Mouse (Mus musculus): ENCODE measurements around the gene Dct. TPM values are rescaled to one million over a fixed set of nuclear protein-coding genes. Genes with fewer than 3 reads are reported as not detected.

Dct gene
- total RNA-seq, 4 experiments from 2014 or later, result 0.18 to 2.0 (median 0.73) TPM

DNA sequence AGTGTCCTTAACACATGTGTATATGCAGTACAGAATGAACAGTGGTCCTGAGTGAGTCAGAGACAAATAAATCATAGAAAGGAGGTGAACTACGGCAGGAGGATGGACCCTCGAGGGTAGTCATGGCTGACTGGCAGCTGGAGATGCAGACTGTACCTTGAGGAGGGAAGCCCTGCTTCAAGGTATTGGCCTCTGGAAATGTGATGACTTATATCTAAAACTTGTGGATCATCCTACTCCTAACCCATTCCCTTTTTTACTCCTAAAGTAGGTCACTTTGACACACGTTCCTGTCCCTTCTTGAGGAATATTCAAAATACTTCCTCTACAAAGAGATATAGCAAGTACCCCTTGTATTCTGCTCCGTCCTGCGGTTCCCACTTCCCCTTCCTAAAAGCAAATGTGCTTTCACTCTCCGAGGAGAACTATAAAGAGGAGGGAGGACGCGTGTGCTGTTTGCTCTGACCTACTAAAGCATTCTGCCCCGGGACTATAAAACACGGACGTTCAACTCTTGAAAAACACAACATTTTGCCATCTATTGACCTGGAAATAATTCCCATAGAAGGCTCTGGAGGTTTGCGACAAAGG is 2.3 kb downstream of the Dct start:
- DNase-seq (ENCODE audit: low spot score in 2 of 2), result no peak

DNA sequence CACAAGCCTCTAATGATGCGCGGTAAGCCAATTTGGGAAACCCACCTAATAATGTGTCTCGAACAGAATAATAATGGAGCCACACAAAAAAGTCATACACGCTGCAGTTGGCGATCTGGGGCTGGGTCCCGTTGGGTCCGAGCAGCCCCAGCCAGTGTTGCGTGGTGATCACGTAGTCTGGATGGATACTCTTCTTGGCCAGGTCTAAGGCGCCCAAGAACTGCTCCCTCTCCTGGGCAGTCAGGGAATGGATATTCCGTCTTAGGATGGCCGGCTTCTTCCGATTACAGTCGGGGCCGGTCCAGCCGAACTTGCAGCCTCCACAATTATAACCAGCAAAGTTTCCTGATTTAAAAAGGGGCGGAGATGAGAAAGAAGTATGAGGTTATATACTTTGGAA is 9.1 kb downstream of the Dct start:
- peak in 1 of 2 experiments; percentile 25 for DNase-seq (ENCODE audit: low spot score in 2 of 2)

DNA sequence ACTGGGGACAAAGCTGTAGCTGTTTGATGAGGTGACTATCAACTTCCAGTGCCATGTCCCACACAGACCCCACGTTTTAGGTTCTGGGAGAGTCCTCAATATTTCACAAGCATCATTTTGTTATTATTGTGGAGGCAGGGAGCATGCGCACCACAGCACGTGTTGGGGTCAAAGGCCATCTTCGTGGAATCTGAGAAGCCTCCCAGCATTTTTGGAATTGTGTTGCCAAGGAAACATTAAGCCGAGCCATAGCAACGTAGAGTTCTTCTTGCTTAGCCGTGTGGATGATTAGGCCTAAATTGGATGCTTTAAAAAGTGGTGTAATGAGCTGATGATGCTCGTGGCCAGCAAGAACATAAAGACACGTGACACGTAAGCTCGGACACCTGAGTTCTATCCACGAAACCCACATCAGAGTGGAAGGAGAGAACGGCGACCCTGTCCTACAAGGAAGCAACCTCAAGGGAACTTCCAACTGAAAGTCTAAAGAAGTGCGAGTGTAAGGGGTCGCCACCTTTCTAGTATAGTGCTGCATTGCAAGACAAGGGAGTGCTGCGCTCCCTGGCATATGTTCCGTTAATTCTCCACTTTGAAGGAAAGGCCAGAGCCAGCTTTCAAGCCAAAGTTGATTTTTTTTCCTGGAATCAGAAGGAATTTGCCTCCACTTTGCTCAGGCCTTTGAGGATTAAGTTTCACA is 9.8 kb downstream of the Dct start:
- no peak for DNase-seq (ENCODE audit: low spot score in 2 of 2)

DNA sequence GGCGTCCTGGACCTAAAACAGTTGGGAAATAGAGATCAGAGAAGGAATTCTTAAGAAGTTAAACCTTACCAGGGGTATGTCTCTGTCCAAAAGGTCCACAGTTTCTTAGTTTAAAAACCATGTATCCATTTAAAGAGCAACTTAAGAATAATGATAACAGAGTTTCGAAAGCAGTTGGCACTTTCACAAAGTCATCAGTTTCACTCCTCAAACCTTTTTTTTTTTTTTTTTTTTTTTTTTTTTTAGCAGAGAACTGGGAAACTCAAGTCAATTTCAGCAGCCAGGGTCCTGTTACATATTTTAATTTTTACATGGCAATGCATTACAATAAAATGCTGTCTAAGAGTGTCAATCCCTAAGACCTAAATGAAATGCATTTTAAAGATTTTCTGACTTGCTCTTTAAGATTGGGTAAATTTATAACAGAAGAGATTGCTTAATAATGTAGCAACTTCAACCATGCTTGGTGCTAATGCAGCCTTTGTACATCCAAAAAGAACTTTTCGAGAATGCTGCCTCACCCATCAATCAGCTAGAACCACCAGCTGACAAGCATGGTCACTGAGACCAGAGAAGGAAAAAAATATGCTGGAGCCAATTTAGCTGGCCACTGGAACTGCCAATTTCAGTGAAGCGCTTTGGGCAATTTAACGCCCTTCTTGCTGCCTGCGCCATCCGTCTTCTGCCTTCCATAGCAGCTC is 11.3 kb downstream of the Dct start:
- DNase-seq (ENCODE audit: low spot score in 2 of 2), result no peak

DNA sequence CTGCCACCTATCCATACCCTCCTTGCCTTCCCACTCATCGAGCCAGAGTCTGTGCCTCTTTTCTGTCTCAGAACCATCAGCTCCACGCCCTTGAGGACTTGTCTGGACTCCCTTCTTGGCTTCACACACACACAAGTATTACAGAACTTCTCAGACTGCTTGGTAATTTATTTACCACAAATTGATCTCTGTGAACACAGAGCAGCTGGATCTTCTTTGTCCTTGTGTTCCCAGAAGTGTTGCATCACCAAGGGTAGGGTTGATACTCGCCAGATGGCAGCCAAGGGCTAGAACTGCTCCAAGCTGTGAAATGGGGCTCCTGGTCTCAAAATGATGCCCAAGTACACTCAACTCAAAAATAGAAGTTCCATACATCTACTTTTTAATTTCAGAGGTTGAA is 13.0 kb downstream of the Dct start:
- DNase-seq (ENCODE audit: low spot score in 2 of 2), result no peak

DNA sequence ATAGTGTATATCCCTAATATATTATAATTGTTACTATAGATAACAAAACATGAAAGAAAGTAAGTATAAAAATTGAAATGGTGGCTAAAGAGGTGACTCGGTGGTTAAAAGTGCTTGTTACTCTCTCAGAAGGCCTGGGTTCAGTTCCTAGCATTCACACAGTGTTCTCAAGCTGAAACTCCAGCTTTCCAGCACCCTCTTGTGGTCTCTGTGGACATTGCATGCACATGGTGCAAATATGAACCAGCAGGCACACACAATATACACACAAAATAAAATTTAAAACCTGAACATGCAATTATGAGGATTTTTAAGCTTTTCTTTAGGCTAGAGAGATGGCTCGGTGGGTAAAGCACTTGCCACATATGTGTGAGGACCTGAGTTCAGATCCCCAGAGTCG is 24.5 kb downstream of the Dct start:
- no peak for DNase-seq (ENCODE audit: low spot score in 2 of 2)

DNA sequence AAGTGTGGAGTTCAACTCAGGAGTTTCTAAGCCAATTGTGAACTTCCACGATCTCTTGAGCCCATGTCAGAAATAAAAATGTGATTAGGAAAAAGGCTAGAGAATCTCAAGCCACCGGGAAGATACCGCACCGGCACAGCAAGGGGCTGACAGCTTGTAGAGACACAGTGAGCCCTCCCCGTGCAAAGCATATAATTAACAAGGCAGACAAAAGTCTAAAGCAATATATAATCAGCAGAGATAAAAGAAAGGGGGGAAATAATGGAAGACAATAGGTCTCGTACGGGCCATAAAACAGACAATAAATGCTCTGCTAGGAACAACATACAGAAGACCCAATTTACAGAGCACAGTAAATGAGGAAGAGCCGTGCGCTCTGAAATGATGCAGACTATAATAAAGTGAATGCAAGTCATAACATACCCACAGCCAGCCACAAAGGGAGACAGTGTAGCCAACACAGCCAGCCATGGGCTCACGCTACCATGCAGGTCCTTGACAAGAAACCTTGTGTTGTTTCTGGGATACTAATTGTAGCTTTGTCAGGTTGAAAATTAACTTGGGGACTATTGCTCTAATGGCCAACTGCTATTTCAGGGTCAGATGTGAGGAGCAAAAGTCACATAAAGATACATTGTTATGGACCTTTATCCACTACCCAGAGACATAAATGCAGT is 30.0 kb downstream of the Dct start:
- DNase-seq (ENCODE audit: low spot score in 2 of 2), result no peak

DNA sequence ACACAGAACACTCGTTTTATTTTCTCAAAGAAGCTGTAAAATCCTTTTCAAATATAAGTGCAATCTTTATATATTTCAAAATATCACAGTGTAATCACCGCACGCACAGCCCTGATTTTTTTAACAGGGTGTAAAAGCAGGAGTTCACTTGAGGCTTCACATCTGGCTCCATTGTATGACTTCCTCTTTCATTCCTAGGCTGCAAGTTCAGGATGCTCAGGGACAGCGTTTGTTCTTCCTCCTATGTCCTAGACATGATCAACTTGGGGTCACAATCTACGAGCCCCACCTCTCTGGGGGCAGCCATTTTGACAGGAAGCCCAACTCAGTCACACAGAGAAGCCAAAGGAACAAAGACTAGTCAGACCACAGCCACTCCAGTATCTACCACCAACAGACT is 32.7 kb downstream of the Dct start:
- no peak for DNase-seq (ENCODE audit: low spot score in 2 of 2)

DNA sequence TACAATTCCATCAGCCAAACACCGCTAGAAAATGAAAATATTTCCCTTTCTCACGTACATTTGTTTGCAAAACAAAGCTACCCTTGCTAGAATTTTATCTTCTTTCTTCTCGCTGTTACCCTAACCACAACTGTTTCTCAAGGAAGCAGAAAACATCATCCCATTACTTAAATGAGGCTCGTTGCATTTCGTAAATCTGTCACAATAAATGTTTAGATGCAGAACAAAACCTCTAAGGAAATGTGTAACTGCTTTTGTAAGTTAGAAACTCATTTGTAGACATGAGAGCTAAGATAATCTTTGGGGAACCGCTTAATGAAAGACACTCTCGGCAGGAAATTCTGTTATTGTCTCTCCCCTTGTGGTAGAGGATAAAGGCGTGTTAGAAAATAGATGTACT is 38.8 kb downstream of the Dct start:
- no peak for DNase-seq (ENCODE audit: low spot score in 2 of 2)

DNA sequence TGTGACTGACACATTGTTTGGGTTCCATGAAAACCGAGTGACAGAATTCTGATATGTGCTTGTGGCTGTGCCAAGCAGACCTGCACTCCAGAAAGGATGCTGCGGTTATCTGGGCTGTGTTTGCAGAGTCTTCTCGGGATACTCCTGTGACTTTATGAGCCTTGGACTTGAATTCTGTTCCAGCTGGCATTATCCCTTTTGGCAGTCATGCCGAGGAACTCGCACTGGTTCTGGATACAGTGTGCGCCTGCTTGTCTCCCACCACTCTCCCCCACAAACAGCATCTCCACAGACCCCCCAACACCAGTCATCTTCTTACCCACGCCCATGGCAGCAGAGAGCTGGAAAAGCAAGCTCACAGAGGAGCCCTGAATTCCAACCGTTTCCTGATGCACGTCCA is 42.5 kb downstream of the Dct start:
- DNase-seq (ENCODE audit: low spot score in 2 of 2), result no peak

DNA sequence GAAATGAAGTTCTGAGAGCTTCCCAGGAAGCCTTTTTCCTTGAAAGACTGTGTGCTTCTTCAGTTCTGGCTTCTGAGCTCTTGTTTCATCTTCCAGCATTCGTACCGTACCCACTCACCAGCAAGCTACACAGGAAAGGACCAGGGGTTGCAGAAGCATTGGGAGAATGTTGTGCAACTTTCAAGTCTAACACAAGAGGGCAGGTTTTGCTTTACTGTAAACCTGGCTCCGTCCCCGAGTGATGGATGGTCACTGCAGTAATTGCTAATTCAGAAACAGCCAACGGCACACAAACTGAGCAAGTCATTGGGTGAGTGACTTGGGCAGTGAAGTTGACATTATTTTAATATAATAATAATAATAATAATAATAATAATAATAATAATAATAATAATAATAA is 46.3 kb downstream of the Dct start:
- DNase-seq (ENCODE audit: low spot score in 2 of 2), result peak; percentile 29 to 39

DNA sequence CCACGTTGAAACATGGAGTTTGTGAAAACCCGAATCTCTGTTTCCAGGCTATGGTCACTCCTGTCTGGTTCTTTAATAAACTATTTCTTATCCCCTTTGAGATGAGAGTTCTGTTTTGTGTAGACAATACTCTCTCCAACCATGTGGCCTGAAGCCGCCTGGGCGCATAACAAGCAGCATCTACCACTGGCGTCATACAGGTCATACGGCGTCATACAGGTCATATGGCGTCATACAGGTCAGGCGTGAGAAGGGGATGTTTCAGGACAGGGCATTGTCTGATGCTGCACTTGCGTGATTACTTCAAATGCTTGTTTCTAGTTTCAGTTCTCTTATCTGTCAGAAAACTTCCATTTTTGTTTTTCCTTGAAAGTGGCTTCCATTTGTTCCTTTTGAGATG is 47.6 kb downstream of the Dct start:
- no peak for DNase-seq (ENCODE audit: low spot score in 2 of 2)

DNA sequence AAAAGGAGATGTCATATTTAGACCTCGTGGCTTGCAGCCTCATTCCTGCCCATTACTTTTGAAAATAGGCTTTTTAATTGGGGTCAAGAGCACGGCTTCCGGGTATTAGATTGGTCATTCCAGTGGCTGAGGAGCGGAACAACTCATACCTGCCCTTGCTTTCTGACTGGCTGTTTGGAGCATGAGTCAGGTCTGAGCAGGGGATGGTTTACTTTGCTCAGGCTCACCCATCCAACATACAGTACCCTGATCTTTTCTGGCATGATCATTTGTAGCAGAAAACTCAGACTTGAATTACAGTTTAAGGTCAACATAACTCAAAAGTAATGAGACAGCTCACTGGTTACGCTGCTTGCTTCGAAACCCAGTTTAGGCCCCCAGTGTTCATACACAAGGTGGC is 58.2 kb downstream of the Dct start:
- DNase-seq (ENCODE audit: low spot score in 2 of 2), result no peak

DNA sequence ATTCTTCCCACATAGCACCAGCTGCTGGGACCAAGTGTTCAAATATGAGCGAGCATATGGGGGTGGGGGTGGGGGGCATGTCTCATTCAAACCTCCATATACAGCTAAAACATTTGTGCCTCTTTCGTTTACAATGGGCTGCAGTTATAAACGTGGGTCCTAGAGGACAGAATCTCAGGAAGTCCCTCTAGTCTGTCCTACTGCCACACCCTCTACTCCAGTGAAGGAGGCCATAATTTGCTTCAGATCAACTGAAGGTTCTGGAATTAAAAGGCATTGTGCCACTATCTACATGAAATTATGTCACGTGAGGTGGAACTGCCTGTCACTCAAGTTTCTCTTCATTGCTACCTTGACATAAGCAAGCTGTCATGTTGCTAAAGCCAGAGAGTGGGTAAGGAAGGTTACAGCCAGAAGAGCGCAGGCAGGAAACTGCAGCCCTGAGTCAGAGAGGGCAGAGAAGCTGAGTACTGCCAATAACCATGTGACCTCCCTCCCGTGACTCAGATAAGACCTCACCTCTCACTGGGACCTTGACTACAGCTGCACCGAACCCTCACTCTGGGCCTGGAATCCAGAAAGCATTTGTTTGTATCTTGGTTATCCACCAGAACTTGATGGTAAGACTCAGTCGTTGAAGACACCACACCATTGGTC is 59.3 kb downstream of the Dct start:
- DNase-seq (ENCODE audit: low spot score in 2 of 2), result no peak

DNA sequence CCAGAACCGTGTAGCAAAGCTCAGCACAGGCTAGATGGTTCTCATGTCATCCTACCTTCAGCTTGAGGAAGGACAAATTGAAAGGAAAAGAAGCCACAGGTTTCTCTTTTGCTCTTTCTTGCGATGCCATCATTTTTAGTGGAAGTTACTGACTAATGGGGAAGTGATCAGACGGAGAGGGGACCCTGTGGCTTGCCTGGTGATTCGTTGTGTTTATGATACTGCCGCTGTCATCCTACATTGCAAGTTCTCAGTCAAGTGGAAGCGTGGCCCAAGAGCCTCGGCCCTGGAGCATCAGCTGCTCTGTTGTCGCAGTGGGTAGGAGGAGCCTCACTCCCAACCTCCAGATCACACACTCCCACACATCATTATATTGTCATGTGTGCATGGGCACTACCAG is 61.8 kb downstream of the Dct start:
- DNase-seq (ENCODE audit: low spot score in 2 of 2), result no peak

DNA sequence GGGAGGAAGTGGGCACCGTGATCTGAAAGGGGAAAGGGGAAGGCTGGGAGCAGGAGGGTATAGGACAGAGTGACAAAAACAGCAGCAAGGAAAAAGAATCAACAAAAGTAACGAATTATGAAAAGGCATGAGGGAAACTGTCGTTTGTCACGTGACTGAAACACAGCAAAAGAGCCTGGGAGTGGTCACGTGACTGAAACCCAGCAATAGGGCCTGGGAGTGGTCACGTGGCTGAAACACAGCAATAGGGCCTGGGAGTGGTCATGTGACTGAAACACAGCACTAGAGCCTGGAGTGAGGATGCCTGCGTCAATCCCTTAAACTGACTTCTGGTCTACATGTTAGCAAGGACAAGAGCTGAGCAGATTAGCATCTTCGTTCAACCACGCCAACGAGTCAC is 63.6 kb downstream of the Dct start:
- no peak for DNase-seq (ENCODE audit: low spot score in 2 of 2)

DNA sequence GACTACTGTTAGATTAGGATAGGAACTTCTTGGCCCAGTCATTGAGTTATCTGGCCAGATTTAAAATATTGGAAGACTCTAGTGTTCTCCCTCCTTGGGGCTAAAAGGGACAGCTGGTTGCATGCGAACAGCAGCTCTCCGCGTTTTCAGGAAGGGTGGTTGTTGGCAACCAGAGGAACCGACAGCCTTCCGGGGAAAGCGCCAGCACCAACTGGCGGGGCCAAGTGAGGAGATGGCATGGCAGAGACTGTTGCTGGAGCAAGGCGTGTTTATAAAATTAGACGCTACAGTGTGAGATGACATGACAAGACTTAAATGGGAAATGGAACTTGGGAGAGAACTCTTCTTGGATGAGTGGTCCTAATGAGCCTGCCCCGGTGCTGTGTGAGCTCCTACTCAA is 70.5 kb downstream of the Dct start:
- peak; percentile 57 to 70 for DNase-seq (ENCODE audit: low spot score in 2 of 2)

DNA sequence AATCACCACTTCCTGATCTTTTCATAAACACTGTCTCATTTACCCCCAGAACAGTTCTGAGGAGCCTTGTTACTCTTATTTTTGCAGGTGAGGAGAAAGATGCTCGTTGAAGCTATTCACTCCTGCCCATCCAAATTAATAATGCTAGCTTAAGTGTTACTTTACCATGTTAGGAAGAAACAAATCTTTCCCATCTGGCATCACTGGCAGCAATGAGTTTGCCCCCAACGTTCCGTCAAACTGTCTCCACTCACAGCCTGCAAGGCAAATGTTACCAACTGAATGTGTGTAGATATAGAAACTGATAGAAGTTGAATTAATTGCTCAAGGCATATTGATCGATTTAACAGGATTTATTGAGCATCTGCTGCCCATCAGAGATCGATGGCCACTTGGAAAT is 79.5 kb downstream of the Dct start:
- DNase-seq (ENCODE audit: low spot score in 2 of 2), result no peak
